Mouse (Mus musculus): Measurements from ENCODE around the gene Gm10277. TPM values are rescaled to one million over a fixed set of nuclear protein-coding genes. Genes with fewer than 3 reads are reported as not detected.

Gene Gm10277
- polyA plus RNA-seq, 1 experiment from 2014 or later: 2.8 TPM

- no peaks in the 10 kb centered on the region for H3K9me3 ChIP-seq
- WGBS: 57% methylated on average over 10 of the region's 10 CpGs
- ATAC-seq (ENCODE audit: low read depth): no peak
- no peak overlapping the region for H3K4me2 ChIP-seq
- H3K4me3 ChIP-seq: no peak overlapping the region
- H3K36me3 ChIP-seq: peaks cover 21% of the 10 kb centered on the region
- H3K4me1 ChIP-seq (replicated peaks): peaks cover 66% of the 10 kb centered on the region
- peak overlapping the region; percentile 55 for H3K27ac ChIP-seq (replicated peaks)
- no peaks in the 10 kb centered on the region for H3K27me3 ChIP-seq
- H3K9ac ChIP-seq: 0 out of 2 replicates have a peak overlapping the region, but pooled peaks have one; percentile 2
Measured at GRCm38 (mm10) chr11:77783211-77783746, 4.3 kb downstream of the Gm10277 start.

DNA sequence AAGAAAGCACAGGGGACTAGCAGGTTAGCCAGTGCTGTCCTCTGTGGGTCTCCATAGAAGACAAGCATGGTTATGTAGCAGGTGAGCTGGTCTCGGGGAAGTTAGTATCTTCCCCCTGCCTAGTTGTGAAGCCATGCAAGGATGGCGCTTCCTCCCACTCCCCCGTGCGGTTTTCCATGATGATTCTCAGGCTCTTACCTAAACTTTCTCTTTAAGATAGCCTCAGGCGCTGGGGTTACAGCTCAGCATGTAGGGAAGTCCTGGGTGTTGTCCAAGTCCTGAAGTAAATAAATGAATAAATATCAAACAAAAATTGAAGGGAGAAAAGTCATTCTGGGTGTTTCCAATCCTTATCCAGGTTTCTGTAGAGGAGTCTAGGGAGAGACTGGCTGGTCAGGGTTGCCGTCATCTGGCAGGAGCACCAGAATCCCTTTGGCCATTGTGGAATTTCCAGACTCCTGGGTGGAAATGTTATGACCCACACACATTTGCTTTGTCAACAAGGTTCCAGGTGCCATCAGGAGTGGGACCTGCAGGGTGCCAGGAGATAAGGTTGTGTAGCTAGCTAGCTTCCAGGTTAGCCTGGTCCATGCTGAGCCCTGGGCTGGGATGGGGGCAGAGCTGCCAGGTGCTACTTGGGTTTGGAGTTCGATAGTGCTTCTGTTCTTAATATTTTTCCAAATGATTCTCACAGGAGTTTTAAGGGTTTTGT lies 5.3 kb downstream of the Gm10277 start:
- no peak for ATAC-seq (ENCODE audit: low read depth)
- Histone ChIP-seq H3K4me1 (replicated peaks) (peaks cover 66% of the 10 kb centered on the region), H3K9ac (no peak overlapping the region), H3K27me3 (no peaks in the 10 kb centered on the region), H3K27ac (replicated peaks) (no peak overlapping the region), H3K4me3 (no peak overlapping the region), H3K36me3 (peaks cover 32% of the 10 kb centered on the region), H3K9me3 (no peaks in the 10 kb centered on the region), H3K4me2 (no peak overlapping the region)
- WGBS: 87% methylated on average over 7 of the region's 7 CpGs

DNA sequence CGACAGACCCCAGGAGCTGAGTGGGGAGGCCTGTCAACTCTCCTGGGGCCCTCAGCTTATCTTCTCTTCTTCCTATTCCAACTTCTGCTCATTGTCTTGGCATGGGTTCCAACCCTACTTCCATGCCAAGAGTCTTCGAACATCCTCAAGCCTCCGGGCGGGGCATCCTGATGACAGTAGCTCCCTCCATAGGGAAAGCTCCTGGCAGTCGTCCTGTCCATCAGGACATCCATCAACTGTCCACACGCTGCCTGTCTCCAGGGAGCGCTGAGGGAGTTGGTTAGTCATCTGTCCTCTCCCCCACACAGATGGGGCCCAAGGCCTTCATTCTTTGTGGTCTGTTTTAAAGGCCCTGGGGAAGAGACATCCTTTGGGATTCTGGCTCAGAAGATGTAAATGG lies 6.5 kb downstream of the Gm10277 start:
- H3K9ac ChIP-seq: no peak overlapping the region
- H3K27ac ChIP-seq (replicated peaks): no peak overlapping the region
- 63% methylated on average over 7 of the region's 7 CpGs for WGBS
- H3K4me2 ChIP-seq: no peak overlapping the region
- peaks cover 35% of the 10 kb centered on the region for H3K36me3 ChIP-seq
- no peak overlapping the region for H3K4me3 ChIP-seq
- ATAC-seq (ENCODE audit: low read depth): no peak
- peaks cover 69% of the 10 kb centered on the region for H3K4me1 ChIP-seq (replicated peaks)
- H3K27me3 ChIP-seq: no peaks in the 10 kb centered on the region
- H3K9me3 ChIP-seq: no peaks in the 10 kb centered on the region

DNA sequence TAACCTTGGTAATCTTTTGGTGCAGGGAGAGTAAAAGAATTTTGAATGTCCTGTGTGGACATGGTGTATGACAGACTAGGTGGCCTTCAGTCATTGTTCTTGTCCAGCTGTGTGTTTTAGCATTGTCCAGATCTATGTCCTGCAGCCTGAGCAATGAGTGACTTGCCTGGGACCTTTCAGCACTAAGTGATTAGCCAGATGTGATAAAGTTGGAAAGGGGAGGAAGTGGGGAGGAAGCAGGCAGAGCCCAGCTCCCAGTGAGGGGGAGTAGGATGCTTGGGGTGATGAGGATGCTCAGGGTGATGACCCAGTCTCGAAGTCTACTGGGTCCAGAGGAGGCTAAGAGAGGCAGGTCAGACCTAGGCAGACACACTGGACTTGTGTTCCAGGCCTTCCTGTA lies 8.3 kb downstream of the Gm10277 start:
- no peak for ATAC-seq (ENCODE audit: low read depth)
- no peak overlapping the region for H3K4me2 ChIP-seq
- no peaks in the 10 kb centered on the region for H3K27me3 ChIP-seq
- no peak overlapping the region for H3K4me3 ChIP-seq
- H3K36me3 ChIP-seq: peaks cover 35% of the 10 kb centered on the region
- no peak overlapping the region for H3K9ac ChIP-seq
- H3K9me3 ChIP-seq: no peaks in the 10 kb centered on the region
- peaks cover 58% of the 10 kb centered on the region for H3K4me1 ChIP-seq (replicated peaks)
- 82% methylated on average over 1 of the region's 1 CpGs for WGBS
- no peak overlapping the region for H3K27ac ChIP-seq (replicated peaks)

- no peaks in the 10 kb centered on the region for H3K27me3 ChIP-seq
- 91% methylated on average over 17 of the region's 17 CpGs for WGBS
- ATAC-seq (ENCODE audit: low read depth): no peak
Measured at GRCm38 (mm10) chr11:77777937-77778336, 9.6 kb downstream of the Gm10277 start.

DNA sequence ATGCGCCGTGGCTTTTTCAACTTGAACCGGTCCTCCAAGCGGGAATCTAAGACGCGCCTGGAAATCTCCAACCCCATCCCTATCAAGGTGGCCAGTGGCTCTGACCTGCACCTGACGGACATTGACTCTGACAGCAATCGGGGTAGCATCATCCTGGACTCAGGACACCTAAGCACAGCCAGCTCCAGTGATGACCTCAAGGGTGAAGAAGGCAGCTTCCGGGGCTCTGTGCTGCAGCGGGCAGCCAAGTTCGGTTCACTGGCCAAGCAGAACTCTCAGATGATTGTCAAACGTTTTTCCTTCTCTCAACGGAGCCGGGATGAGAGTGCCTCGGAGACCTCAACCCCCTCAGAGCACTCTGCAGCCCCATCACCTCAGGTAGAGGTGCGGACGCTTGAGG lies 10.1 kb downstream of the Gm10277 start:
- no peak overlapping the region for H3K27ac ChIP-seq (replicated peaks)
- H3K4me1 ChIP-seq (replicated peaks): peaks cover 43% of the 10 kb centered on the region
- 94% methylated on average over 17 of the region's 17 CpGs for WGBS
- peaks cover 35% of the 10 kb centered on the region for H3K36me3 ChIP-seq
- no peak overlapping the region for H3K9ac ChIP-seq
- H3K4me2 ChIP-seq: no peak overlapping the region
- no peaks in the 10 kb centered on the region for H3K9me3 ChIP-seq
- ATAC-seq (ENCODE audit: low read depth): no peak
- H3K27me3 ChIP-seq: no peaks in the 10 kb centered on the region
- H3K4me3 ChIP-seq: no peak overlapping the region

More at GRCm38 (mm10) chr11:77777937-77778336, 9.6 kb downstream of the Gm10277 start:
- Histone ChIP-seq H3K4me1 (replicated peaks) (peaks cover 45% of the 10 kb centered on the region), H3K9ac (no peak overlapping the region), H3K36me3 (peaks cover 35% of the 10 kb centered on the region), H3K9me3 (no peaks in the 10 kb centered on the region), H3K4me3 (no peak overlapping the region), H3K27ac (replicated peaks) (no peak overlapping the region), H3K4me2 (no peak overlapping the region)

GRCm38 (mm10) chr11:77775701-77776400 lies 11.7 kb downstream of the Gm10277 start:
- H3K4me2 ChIP-seq: no peak overlapping the region
- no peak overlapping the region for H3K9ac ChIP-seq
- H3K36me3 ChIP-seq: peaks cover 32% of the 10 kb centered on the region
- ATAC-seq (ENCODE audit: low read depth): no peak
- H3K4me1 ChIP-seq (replicated peaks): peaks cover 34% of the 10 kb centered on the region
- 38% methylated on average over 9 of the region's 9 CpGs for WGBS
- H3K27ac ChIP-seq (replicated peaks): peak overlapping the region; percentile 57
- H3K27me3 ChIP-seq: no peaks in the 10 kb centered on the region
- H3K4me3 ChIP-seq: no peak overlapping the region
- no peaks in the 10 kb centered on the region for H3K9me3 ChIP-seq

GRCm38 (mm10) chr11:77771879-77772713 lies 15.5 kb downstream of the Gm10277 start:
- Histone ChIP-seq H3K36me3 (peaks cover 2% of the 10 kb centered on the region; the same call in 1 of the 2 replicates), H3K4me1 (replicated peaks) (peaks cover 24% of the 10 kb centered on the region), H3K27me3 (no peaks in the 10 kb centered on the region), H3K9me3 (no peaks in the 10 kb centered on the region), H3K4me2 (no peak overlapping the region), H3K4me3 (no peak overlapping the region), H3K27ac (replicated peaks) (no peak overlapping the region), H3K9ac (0 out of 2 replicates have a peak overlapping the region, but pooled peaks have one; percentile 4)
- WGBS: 59% methylated on average over 8 of the region's 8 CpGs
- ATAC-seq (ENCODE audit: low read depth): no peak

- Histone ChIP-seq H3K4me3 (no peak overlapping the region), H3K4me1 (replicated peaks) (peaks cover 24% of the 10 kb centered on the region), H3K27me3 (no peaks in the 10 kb centered on the region), H3K27ac (replicated peaks) (no peak overlapping the region), H3K4me2 (no peak overlapping the region), H3K9ac (no peak overlapping the region), H3K9me3 (no peaks in the 10 kb centered on the region), H3K36me3 (no peaks in the 10 kb centered on the region)
- 81% methylated on average over 8 of the region's 8 CpGs for WGBS
- no peak for ATAC-seq (ENCODE audit: low read depth)
Measured at GRCm38 (mm10) chr11:77770346-77770745, 17.2 kb downstream of the Gm10277 start.

- no peak overlapping the region for H3K9ac ChIP-seq
- peaks cover 33% of the 10 kb centered on the region for H3K4me1 ChIP-seq (replicated peaks)
- 80% methylated on average over 4 of the region's 4 CpGs for WGBS
- H3K9me3 ChIP-seq: no peaks in the 10 kb centered on the region
- H3K27ac ChIP-seq (replicated peaks): no peak overlapping the region
- no peaks in the 10 kb centered on the region for H3K36me3 ChIP-seq
- H3K4me2 ChIP-seq: no peak overlapping the region
- H3K4me3 ChIP-seq: no peak overlapping the region
- no peak for ATAC-seq (ENCODE audit: low read depth)
- no peaks in the 10 kb centered on the region for H3K27me3 ChIP-seq
Measured at GRCm38 (mm10) chr11:77769496-77769895, 18.1 kb downstream of the Gm10277 start.

DNA sequence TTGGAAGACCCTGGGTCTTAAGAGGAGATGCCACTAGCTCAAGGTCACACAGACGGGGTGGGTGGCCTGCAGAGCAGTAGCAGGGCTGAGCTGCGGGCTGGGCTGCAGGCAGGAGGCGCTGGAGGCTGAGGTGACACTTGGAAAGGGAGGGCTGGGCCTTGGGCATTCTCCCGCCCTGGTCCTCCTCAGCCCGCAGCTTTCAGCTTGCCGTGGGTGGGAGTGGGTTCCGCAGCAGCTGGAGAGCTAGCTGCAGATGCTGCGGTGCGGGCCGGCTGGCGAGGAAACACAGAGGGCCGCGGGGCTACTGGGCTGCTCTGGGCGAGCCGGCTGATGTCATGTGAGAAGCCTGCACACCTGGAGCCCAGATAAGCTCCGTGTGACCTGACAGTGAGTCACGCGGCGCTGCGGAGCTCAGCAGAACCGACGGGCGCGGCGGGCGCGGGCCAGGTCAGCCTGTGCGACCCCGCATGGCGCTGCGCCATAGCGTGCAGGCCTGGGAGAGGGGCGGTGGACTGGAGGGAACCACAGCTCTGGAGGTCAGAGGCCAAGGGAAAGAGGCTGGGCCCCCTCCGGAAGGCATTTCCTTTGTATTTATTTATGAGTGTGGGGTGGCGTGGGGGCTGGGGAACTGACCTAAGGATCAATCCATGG lies 21.1 kb downstream of the Gm10277 start:
- Histone ChIP-seq H3K9ac (peak overlapping the region; percentile 73), H3K36me3 (no peaks in the 10 kb centered on the region), H3K9me3 (no peaks in the 10 kb centered on the region), H3K4me2 (peak overlapping the region; percentile 81), H3K27ac (replicated peaks) (peak overlapping the region; percentile 56), H3K4me1 (replicated peaks) (peaks cover 40% of the 10 kb centered on the region), H3K4me3 (peak overlapping the region; percentile 36), H3K27me3 (no peaks in the 10 kb centered on the region)
- 1% methylated on average over 34 of the region's 35 CpGs for WGBS
- peak; percentile 25; the same call in 1 of the 2 replicates for ATAC-seq (ENCODE audit: low read depth)
